Mouse (Mus musculus) intestine, embryonic 15.5 days (tissue): ENCODE measurements around the gene Sgpp1. TPM values are rescaled to one million over a fixed set of nuclear protein-coding genes. Genes with fewer than 3 reads are reported as not detected.
"Not testable (repeated sequence)": the region's sequence is repeated elsewhere in the genome, so short reads cannot be mapped to it uniquely, and the experiment has no call there.

Experiments used
- ATAC-seq: fragments of 200-750 bp; cut with Nextera tagmentation; 2 replicates; pipeline ENCODE4 v1.8.0; 2017; ENCODE audit warnings: moderate TSS enrichment, moderate library complexity
- H3K27ac ChIP-seq: fragments of 300-500 bp; sonication (generic); 2 replicates; pipeline ENCODE4 v1.5.1; 2015; ENCODE audit warnings: mild to moderate bottlenecking, inconsistent platforms
- H3K27me3 ChIP-seq: fragments of 300-500 bp; sonication (generic); replicated peaks from 2 replicates; pipeline ENCODE4 v1.6.1; 2015; ENCODE audit warnings: inconsistent platforms
- H3K36me3 ChIP-seq: fragments of 300-500 bp; sonication (generic); 2 replicates; pipeline ENCODE4 v1.6.1; 2015; ENCODE audit warnings: inconsistent platforms
- H3K4me1 ChIP-seq: fragments of 300-500 bp; sonication (generic); replicated peaks from 2 replicates; pipeline ENCODE4 v1.6.1; 2015; ENCODE audit warnings: inconsistent platforms
- H3K4me2 ChIP-seq: fragments of 300-500 bp; sonication (generic); replicated peaks from 2 replicates; pipeline ENCODE4 v1.6.1; 2015; ENCODE audit warnings: mild to moderate bottlenecking, inconsistent platforms
- H3K4me3 ChIP-seq: fragments of 300-500 bp; sonication (generic); replicated peaks from 2 replicates; pipeline ENCODE4 v1.5.1; 2015; ENCODE audit warnings: inconsistent platforms
- H3K9ac ChIP-seq: fragments of 300-500 bp; sonication (generic); 2 replicates; pipeline ENCODE4 v1.6.1; 2015; ENCODE audit warnings: inconsistent platforms
- H3K9me3 ChIP-seq: fragments of 300-500 bp; sonication (generic); 2 replicates; pipeline ENCODE4 v1.6.1; 2016; ENCODE audit warnings: inconsistent platforms
- WGBS: fragments of 180-500 bp; shearing (Covaris S2); methylation state at CpG from one replicate; pipeline ENCODE4 v1.1.7; 2015; 5-methylcytosine and 5-hydroxymethylcytosine counted together
- polyA plus RNA-seq: library from polyadenylated mRNA; unstranded; fragments of >200 nt; fragmentation: Nextera tagmentation; extraction: Ambion mirVana; gene quantifications from 2 replicates; pipeline ENCODE4 v1.2.1, GENCODE M21; 2015

The Sgpp1 gene
- polyA plus RNA-seq, 1 experiment from 2014 or later: 16.2 TPM

- Histone ChIP-seq H3K4me1 (no peaks in the 10 kb centered on the region), H3K4me3 (no peak overlapping the region), H3K9me3 (no peaks in the 10 kb centered on the region), H3K27me3 (no peaks in the 10 kb centered on the region), H3K27ac (no peak overlapping the region), H3K9ac (no peak overlapping the region), H3K4me2 (no peak overlapping the region), H3K36me3 (no peaks in the 10 kb centered on the region)
- no peak for ATAC-seq
- 77% methylated on average over 4 of the region's 4 CpGs for WGBS
Observed at GRCm38 (mm10) chr12:75730458-75730857, 5.1 kb downstream of the Sgpp1 start.

GRCm38 (mm10) chr12:75729876-75730275 is 5.7 kb downstream of the Sgpp1 start:
- Histone ChIP-seq H3K4me1 (no peaks in the 10 kb centered on the region), H3K27me3 (no peaks in the 10 kb centered on the region), H3K27ac (no peak overlapping the region), H3K9me3 (no peaks in the 10 kb centered on the region), H3K36me3 (no peaks in the 10 kb centered on the region), H3K9ac (no peak overlapping the region), H3K4me2 (no peak overlapping the region), H3K4me3 (no peak overlapping the region)
- WGBS: 31% methylated on average over 1 of the region's 1 CpGs
- ATAC-seq: no peak

- H3K4me1 ChIP-seq: no peaks in the 10 kb centered on the region
- ATAC-seq: no peak
- no peaks in the 10 kb centered on the region for H3K36me3 ChIP-seq
- no peaks in the 10 kb centered on the region for H3K9me3 ChIP-seq
- WGBS: 86% methylated on average over 15 of the region's 15 CpGs
- H3K9ac ChIP-seq: no peak overlapping the region
- H3K27ac ChIP-seq: no peak overlapping the region
- H3K4me2 ChIP-seq: no peak overlapping the region
- no peak overlapping the region for H3K4me3 ChIP-seq
- H3K27me3 ChIP-seq: no peaks in the 10 kb centered on the region
Observed at GRCm38 (mm10) chr12:75727333-75728125, 8.0 kb downstream of the Sgpp1 start.

- no peak for ATAC-seq
- WGBS: 84% methylated on average over 8 of the region's 8 CpGs
- H3K9ac ChIP-seq: no peak overlapping the region
Observed at GRCm38 (mm10) chr12:75726349-75726861, 9.1 kb downstream of the Sgpp1 start.

GRCm38 (mm10) chr12:75724621-75725324 is 10.8 kb downstream of the Sgpp1 start:
- no peaks in the 10 kb centered on the region for H3K27me3 ChIP-seq
- ATAC-seq: no peak
- H3K4me1 ChIP-seq: no peaks in the 10 kb centered on the region
- 91% methylated on average over 14 of the region's 14 CpGs for WGBS
- no peak overlapping the region for H3K9ac ChIP-seq
- H3K9me3 ChIP-seq: no peaks in the 10 kb centered on the region
- H3K4me3 ChIP-seq: no peak overlapping the region
- no peak overlapping the region for H3K27ac ChIP-seq
- H3K36me3 ChIP-seq: no peaks in the 10 kb centered on the region
- H3K4me2 ChIP-seq: no peak overlapping the region

More at GRCm38 (mm10) chr12:75726349-75726861, 9.1 kb downstream of the Sgpp1 start:
- H3K4me3 ChIP-seq: no peak overlapping the region
- H3K36me3 ChIP-seq: no peaks in the 10 kb centered on the region
- no peaks in the 10 kb centered on the region for H3K9me3 ChIP-seq
- no peaks in the 10 kb centered on the region for H3K27me3 ChIP-seq
- no peaks in the 10 kb centered on the region for H3K4me1 ChIP-seq
- H3K27ac ChIP-seq: no peak overlapping the region
- H3K4me2 ChIP-seq: no peak overlapping the region

- Histone ChIP-seq H3K36me3 (no peaks in the 10 kb centered on the region), H3K27ac (no peak overlapping the region), H3K9me3 (no peaks in the 10 kb centered on the region), H3K27me3 (no peaks in the 10 kb centered on the region), H3K9ac (no peak overlapping the region), H3K4me3 (no peak overlapping the region), H3K4me1 (no peaks in the 10 kb centered on the region), H3K4me2 (no peak overlapping the region)
- ATAC-seq: no peak
- WGBS: 80% methylated on average over 11 of the region's 11 CpGs
Observed at GRCm38 (mm10) chr12:75723839-75724463, 11.6 kb downstream of the Sgpp1 start.

- no peaks in the 10 kb centered on the region for H3K9me3 ChIP-seq
- H3K4me3 ChIP-seq: no peak overlapping the region
- 22% methylated on average over 4 of the region's 4 CpGs for WGBS
- H3K27me3 ChIP-seq: no peaks in the 10 kb centered on the region
- no peak overlapping the region for H3K9ac ChIP-seq
- H3K27ac ChIP-seq: no peak overlapping the region
- H3K4me1 ChIP-seq: no peaks in the 10 kb centered on the region
- H3K4me2 ChIP-seq: no peak overlapping the region
- no peaks in the 10 kb centered on the region for H3K36me3 ChIP-seq
- no peak for ATAC-seq
Observed at GRCm38 (mm10) chr12:75721941-75722340, 13.6 kb downstream of the Sgpp1 start.

- H3K36me3 ChIP-seq: no peaks in the 10 kb centered on the region
- no peak overlapping the region for H3K9ac ChIP-seq
- H3K4me2 ChIP-seq: no peak overlapping the region
- H3K4me1 ChIP-seq: no peaks in the 10 kb centered on the region
- H3K9me3 ChIP-seq: no peaks in the 10 kb centered on the region
- ATAC-seq: no peak
- H3K27ac ChIP-seq: no peak overlapping the region
- H3K27me3 ChIP-seq: no peaks in the 10 kb centered on the region
- no peak overlapping the region for H3K4me3 ChIP-seq
- WGBS: 73% methylated on average over 9 of the region's 9 CpGs
Observed at GRCm38 (mm10) chr12:75721006-75721405, 14.5 kb downstream of the Sgpp1 start.

- H3K27ac ChIP-seq: no peak overlapping the region
- no peaks in the 10 kb centered on the region for H3K36me3 ChIP-seq
- no peak for ATAC-seq
- no peak overlapping the region for H3K4me2 ChIP-seq
- no peaks in the 10 kb centered on the region for H3K27me3 ChIP-seq
- no peaks in the 10 kb centered on the region for H3K4me1 ChIP-seq
- 67% methylated on average over 9 of the region's 9 CpGs for WGBS
- no peak overlapping the region for H3K9ac ChIP-seq
- H3K4me3 ChIP-seq: no peak overlapping the region
- H3K9me3 ChIP-seq: no peaks in the 10 kb centered on the region
Observed at GRCm38 (mm10) chr12:75713596-75713995, 21.9 kb downstream of the Sgpp1 start.

GRCm38 (mm10) chr12:75712905-75713304 is 22.6 kb downstream of the Sgpp1 start:
- H3K27ac ChIP-seq, H3K27me3 ChIP-seq, H3K4me1 ChIP-seq, H3K4me3 ChIP-seq, H3K4me2 ChIP-seq, H3K9ac ChIP-seq, H3K9me3 ChIP-seq, ATAC-seq, H3K36me3 ChIP-seq: not testable (repeated sequence)
- WGBS: 88% methylated on average over 7 of the region's 7 CpGs

- Histone ChIP-seq H3K27me3 (no peaks in the 10 kb centered on the region), H3K36me3 (no peaks in the 10 kb centered on the region), H3K9me3 (no peaks in the 10 kb centered on the region), H3K9ac (no peak overlapping the region), H3K4me3 (no peak overlapping the region), H3K4me2 (no peak overlapping the region), H3K4me1 (no peaks in the 10 kb centered on the region), H3K27ac (no peak overlapping the region)
- ATAC-seq: no peak
- WGBS: 85% methylated on average over 9 of the region's 9 CpGs
Observed at GRCm38 (mm10) chr12:75710596-75711376, 24.7 kb downstream of the Sgpp1 start.

- Histone ChIP-seq H3K4me1 (no peaks in the 10 kb centered on the region), H3K9ac (no peak overlapping the region), H3K4me2 (no peak overlapping the region), H3K27ac (no peak overlapping the region), H3K36me3 (no peaks in the 10 kb centered on the region), H3K4me3 (no peak overlapping the region), H3K27me3 (no peaks in the 10 kb centered on the region), H3K9me3 (no peaks in the 10 kb centered on the region)
- WGBS: 77% methylated on average over 2 of the region's 2 CpGs
- ATAC-seq: no peak
Observed at GRCm38 (mm10) chr12:75709506-75709905, 26.0 kb downstream of the Sgpp1 start.
